Mouse (Mus musculus) olfactory bulb, adult 2 months (tissue): ENCODE results near the gene Lhx3.

Experiments used
- CTCF ChIP-seq: fragments of 200-500 bp; IDR thresholded peaks from 2 replicates; pipeline ENCODE4 v1.5.1; 2012; ENCODE audit warnings: low read depth, mild to moderate bottlenecking, low read length, moderate library complexity; ENCODE audit not compliant: insufficient read depth
- POLR2A ChIP-seq: fragments of 200-500 bp; IDR thresholded peaks from 2 replicates; pipeline ENCODE4 v1.6.1; 2012; ENCODE audit warnings: mild to moderate bottlenecking, low read depth, low read length, moderate library complexity; ENCODE audit not compliant: insufficient read depth

GRCm38 (mm10) chr2:26168843-26169579, 39.1 kb downstream of the Lhx3 start:
- TF ChIP-seq CTCF (no peak), POLR2A (no peak)
